Mouse (Mus musculus) ovary, postnatal 36 days (tissue): Measurements from ENCODE around the gene Pabpc4.
"Not testable (repeated sequence)": the region's sequence is repeated elsewhere in the genome, so short reads cannot be mapped to it uniquely, and the experiment has no call there.

ENCODE experiments used
- DNase-seq: peaks from one replicate; pipeline ENCODE4 v3.0.0; 2022; ENCODE audit warnings: low spot score, mixed read lengths

The Pabpc4 gene

DNA sequence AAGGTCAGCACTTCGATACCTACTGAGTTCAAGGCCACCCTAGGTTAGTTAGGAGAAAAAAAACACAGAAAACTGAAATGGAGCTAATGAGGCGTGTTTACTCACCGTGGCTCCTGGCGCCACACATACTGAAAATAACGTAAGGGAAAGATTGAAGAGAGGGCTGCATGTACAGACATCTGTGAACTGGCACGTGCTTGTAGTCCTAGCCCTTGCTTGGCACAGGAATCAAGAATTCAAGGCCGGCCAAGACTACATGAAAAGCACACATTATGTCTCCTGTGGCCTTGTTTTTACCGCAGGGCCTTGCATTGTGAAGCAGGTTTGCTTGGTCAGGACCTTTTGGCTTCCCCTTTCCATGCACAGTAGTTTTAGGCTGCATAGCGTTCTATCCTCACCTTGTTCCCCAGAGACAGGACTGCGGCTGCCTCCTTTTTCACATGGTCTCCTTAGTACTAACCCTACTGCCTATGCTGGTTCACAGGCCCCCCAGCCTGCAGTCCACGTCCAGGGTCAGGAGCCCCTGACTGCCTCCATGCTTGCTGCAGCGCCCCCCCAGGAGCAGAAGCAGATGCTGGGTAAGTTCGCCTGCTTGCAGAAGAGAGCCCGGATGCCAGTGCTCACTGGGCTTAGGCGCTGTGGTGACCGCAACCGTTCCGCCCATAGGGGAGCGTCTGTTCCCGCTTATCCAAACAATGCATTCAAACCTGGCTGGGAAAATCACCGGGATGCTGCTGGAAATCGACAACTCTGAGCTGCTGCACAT, 35.2 kb downstream of the Pabpc4 start:
- no peak for DNase-seq

- no peak for DNase-seq
Observed at GRCm38 (mm10) chr4:123298226-123298625, 36.1 kb downstream of the Pabpc4 start.

GRCm38 (mm10) chr4:123298980-123299670, 37.0 kb downstream of the Pabpc4 start:
- DNase-seq: no peak

DNA sequence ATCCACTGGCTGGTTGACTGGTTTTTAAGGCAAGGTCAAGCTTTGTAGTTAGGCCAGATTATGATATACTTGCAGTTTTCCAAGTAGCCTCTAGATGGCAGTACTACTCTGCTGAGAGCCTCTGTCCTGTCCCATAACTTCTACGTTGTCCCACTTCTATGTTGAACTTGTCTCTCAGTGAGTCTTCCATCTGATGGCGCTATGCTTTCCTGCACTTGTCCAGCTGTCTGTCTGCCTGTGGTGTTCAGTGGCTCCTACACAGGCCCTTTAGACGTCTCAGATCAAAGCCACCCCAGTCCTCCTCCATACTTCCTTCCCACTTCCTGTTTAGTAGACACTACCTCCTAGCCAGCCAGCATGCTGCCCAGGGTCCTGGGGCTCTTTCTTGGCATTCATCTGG, 43.6 kb downstream of the Pabpc4 start:
- no peak for DNase-seq

GRCm38 (mm10) chr4:123306999-123307398, 44.8 kb downstream of the Pabpc4 start:
- no peak for DNase-seq

DNA sequence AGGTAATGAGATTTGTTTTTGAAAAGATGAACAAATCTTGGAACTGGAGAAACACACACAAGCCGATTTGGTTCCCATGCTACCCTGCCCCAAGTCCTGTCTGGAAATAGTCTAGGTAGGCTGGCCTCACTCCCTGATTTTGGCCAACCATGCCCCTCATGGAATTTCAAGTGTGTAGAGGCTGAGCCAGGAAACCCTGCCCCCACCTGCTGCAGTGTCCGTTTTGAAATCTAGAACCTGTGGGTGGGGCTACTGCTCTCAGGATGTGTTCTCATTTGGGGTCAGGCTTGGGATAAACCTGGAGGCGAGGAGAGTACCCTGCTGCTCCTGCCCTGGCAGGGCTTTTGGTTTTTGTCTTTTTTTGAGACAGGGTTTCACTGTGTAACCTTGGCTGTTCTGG, 46.1 kb downstream of the Pabpc4 start:
- DNase-seq: no peak

DNA sequence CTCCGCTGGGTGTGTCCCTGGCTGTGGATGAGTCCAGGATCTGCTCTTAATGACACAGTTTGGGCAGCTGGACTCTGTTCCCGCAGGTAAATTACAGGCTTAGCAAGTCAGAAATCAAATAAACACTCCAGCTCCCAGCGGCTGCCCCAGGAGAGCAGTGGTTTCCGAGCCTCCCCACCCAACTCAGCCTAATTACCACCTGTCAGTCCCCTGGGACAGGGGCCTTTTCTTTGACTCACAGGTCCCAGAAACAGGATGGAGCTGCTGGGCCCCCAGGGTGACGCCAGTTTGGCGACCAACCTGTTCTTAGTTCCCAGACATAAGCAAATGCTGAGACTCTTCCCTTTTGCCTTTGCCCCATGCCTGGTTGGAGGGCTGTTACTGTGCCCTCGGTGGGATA, 49.7 kb downstream of the Pabpc4 start:
- no peak for DNase-seq

- DNase-seq: no peak
Observed at GRCm38 (mm10) chr4:123313010-123313409, 50.9 kb downstream of the Pabpc4 start.

GRCm38 (mm10) chr4:123314497-123314896, 52.3 kb downstream of the Pabpc4 start:
- DNase-seq: no peak

GRCm38 (mm10) chr4:123322910-123323309, 60.8 kb downstream of the Pabpc4 start:
- DNase-seq: not testable (repeated sequence)

DNA sequence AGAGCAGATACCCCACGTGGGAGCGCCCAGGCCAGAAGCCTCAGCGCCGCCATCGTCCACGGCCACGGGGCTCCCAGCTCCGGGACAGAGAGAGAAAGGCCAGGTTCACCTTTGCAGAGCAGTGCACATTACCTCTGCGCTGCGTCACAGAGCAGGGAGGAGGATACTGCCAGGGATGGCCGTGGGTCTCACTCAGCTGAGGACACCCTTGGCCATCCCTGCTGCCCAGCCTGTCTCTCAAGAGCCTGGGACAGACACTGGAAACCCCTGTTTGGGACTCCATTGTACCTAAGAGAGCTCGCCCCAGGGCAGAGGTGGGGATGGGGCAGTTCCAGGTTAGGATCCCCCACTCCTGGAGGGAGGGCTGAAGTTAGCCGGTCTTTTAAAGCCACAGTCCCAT, 61.4 kb downstream of the Pabpc4 start, which contains the start of gene Oxct2a:
Gene Oxct2a (minus strand): TSS at position 101 of the 400 bp plus-strand sequence.
- DNase-seq: no peak

DNA sequence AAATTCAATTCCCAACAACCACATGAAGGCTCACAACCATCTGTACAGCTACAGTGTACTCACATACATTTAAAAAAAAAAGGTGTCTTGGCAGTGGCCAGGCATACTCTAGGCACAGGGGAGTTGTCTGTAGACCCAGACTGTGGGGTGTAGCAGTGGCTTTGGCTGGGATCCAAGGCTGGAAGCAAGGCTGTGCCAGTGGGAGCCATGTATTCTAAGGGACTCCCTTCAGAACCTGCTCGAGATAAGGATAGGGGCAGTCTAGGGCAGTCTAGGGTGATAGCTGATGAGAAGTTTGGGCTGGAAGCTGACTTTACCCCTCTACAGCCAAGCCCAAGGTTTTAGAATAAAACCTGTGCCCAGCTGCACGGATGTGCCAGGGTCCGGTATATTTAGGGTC, 63.9 kb downstream of the Pabpc4 start:
- peak; percentile 44 for DNase-seq

DNA sequence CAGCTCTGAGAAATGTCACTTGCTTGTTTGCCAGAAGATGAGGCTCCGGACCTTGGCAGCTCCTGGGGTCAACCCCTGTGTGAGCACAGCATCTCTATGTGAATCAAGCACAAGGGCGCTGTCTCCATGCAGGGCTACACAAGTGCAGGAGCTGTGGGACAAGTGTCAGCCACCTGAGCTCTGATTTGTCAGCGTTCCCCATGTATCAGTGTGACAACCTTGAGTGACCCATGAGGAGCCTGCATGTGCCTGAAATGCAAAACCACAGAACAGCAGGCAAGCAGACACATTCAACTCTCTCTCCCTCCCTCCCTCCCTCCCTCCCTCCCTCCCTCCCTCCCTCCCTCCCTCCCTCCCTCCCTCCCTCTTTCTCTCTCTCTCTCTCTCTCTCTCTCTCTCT, 65.5 kb downstream of the Pabpc4 start:
- no peak for DNase-seq

GRCm38 (mm10) chr4:123328946-123329345, 66.8 kb downstream of the Pabpc4 start:
- no peak for DNase-seq

GRCm38 (mm10) chr4:123331326-123331725, 69.2 kb downstream of the Pabpc4 start:
- DNase-seq: no peak

DNA sequence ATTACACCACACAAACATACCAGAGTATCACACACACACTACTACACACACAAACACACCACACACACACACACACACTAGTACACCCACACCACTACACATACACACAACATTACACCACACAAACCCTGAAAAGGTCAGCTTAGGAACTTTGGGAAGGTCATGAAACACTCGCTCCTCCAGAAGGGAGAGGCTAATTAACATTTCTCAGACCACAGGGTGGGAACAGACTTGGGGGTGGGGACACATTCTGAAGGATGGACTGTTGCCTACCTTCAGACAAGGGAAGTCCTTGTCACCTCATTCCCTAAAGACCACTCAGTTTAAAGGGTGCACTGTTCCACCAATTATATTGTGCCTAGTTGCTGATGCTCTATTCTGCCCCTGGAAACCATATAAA, 69.8 kb downstream of the Pabpc4 start:
- DNase-seq: not testable (repeated sequence)

DNA sequence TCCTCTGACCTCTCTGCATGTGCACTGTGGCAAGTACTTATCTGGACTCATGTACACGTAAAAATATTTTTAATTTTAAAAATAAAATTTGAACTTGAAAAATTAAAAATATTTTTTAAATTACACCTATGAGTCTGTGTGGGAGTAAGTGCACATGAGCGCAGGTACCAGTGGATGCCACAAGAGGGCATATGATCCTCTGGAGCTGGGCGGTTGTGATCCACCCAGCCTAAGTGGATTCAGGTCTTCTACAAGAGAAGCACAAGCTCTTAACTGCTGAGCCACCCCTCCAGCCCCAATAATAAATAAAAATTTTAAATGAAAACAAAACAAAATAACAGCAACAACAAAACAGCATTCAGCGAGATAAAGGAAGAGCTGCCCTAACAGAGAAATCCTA, 71.0 kb downstream of the Pabpc4 start:
- no peak for DNase-seq

DNA sequence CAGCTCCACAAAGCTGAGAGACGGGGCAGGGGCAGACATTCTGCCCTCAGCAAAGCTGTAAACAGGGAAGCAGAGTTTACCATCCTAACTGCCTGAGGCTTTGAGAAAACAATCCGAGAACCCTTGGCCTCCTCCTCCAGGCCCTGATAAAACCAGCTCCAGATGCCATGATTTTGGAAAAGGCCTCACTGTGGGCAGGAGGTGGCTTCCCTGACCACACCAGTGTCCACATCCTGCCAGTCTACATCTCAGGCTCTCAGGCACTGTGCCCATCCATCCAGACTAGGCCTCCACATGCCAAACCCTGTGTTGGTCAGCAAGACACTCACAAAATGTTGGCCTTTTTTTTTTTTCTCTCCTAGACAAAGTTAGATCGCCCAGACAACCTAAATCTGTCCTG, 72.0 kb downstream of the Pabpc4 start:
- no peak for DNase-seq

DNA sequence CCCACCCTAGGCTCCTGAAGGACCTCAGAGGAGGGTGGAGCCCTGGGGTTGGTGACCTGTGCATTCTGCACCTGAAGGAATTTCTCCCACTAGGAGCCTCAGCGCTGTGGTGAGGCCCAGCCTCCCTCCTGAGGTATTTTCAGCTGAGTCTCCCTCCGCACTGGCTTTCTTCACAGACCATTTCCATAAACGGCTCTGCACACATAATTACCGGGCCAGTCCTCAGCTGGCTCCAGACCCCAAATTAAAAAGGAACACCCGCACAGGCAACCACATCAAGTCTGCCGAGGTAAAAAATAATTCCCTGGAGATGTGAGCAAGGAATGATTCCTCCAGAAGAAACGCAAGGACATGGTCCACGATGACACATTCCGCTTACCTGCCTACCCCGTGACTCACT, 73.1 kb downstream of the Pabpc4 start:
- not testable (repeated sequence) for DNase-seq

DNA sequence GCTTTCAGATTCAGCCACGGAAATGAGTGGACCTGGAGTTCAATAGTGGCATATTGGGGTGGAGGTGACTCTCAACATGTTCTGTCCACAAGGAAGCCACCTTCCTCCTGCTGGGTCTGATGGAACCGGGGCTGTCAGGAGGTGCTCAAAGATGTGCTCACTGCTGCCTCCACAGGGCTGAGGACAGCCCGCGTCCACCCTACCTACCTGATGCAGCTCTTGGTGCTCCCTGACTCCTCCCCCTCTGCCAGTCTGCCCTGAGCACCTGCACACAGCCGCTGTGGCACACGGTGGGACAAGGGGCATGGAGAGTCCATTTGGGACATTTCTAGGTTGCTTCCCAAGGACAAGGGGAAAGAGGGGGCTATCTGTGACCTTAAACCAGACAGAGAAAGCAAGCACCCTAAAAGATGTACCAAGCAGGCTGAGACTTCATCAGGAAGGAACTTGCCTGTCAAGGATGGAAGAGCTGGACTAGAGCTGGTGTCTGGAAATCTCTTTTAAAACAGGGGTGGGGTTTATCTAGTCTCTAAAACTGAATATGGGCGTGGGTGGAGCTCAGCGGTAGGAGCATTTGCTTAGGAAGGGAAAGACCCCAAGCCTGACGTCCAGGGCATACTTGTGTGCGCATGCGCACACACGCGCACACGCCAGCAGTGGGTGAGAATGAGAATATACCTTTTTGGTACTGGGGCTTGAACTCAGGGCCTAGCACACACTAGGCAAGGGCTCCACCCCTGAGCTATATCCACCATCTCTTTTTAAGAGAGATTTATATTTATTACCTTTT, 73.8 kb downstream of the Pabpc4 start:
- no peak for DNase-seq

GRCm38 (mm10) chr4:123337693-123338092, 75.5 kb downstream of the Pabpc4 start:
- no peak for DNase-seq

- no peak for DNase-seq
Observed at GRCm38 (mm10) chr4:123340232-123340631, 78.1 kb downstream of the Pabpc4 start.
